Mouse (Mus musculus) bone marrow, adult 2 months (tissue): Measurements from ENCODE around the gene Card11. TPM values are rescaled to one million over a fixed set of nuclear protein-coding genes. Genes with fewer than 3 reads are reported as not detected.

Experiments
- H3K27ac ChIP-seq: fragments of 200-500 bp; 2 replicates; pipeline ENCODE4 v1.5.1; 2012; ENCODE audit warnings: low read depth, mild to moderate bottlenecking, control low read depth, inconsistent platforms, low read length; ENCODE audit not compliant: control insufficient read depth, poor library complexity, insufficient read depth
- H3K4me1 ChIP-seq: fragments of 200-500 bp; 2 replicates; pipeline ENCODE4 v1.6.1; 2011; ENCODE audit warnings: low read length; ENCODE audit not compliant: control insufficient read depth, insufficient read depth
- H3K4me3 ChIP-seq: fragments of 200-500 bp; replicated peaks from 2 replicates; pipeline ENCODE3; 2011; ENCODE audit warnings: mild to moderate bottlenecking, low read depth, low read length, control low read depth; ENCODE audit not compliant: control insufficient read depth
- CTCF ChIP-seq: fragments of 200-500 bp; IDR thresholded peaks from 2 replicates; pipeline ENCODE4 v1.5.1; 2011; ENCODE audit warnings: low read length, control low read depth; ENCODE audit not compliant: control insufficient read depth, insufficient read depth
- POLR2A ChIP-seq: fragments of 200-500 bp; IDR thresholded peaks from 2 replicates; pipeline ENCODE4 v1.6.1; 2011; ENCODE audit warnings: low read depth, mild to moderate bottlenecking, control low read depth, low read length, borderline replicate concordance; ENCODE audit not compliant: control insufficient read depth
- WGBS: fragments of 180-500 bp; shearing (Covaris S2); methylation state at CpG from one replicate; pipeline ENCODE4 v1.1.7; 2018; 5-methylcytosine and 5-hydroxymethylcytosine counted together
- polyA plus RNA-seq: library from polyadenylated mRNA; stranded (reverse); fragments of >200 nt; gene quantifications from 2 replicates; pipeline ENCODE4 v1.2.4, GENCODE M21; 2011; ENCODE audit warnings: low replicate concordance; ENCODE audit not compliant: missing spikeins, insufficient read depth, insufficient read length

Gene Card11
- polyA plus RNA-seq, 1 experiment: 18.2 TPM

GRCm38 (mm10) chr5:140981370-140981805 lies 19.0 kb downstream of the Card11 start:
- WGBS: 31% methylated on average over 6 of the region's 6 CpGs
- no peak overlapping the region for H3K27ac ChIP-seq
- TF ChIP-seq CTCF (no peak), POLR2A (no peak)

GRCm38 (mm10) chr5:140980783-140981182 lies 19.6 kb downstream of the Card11 start:
- H3K4me1 ChIP-seq: no peaks in the 10 kb centered on the region; the same call in 1 of the 2 replicates
- H3K4me3 ChIP-seq: no peak overlapping the region
- no peak overlapping the region for H3K27ac ChIP-seq
- TF ChIP-seq POLR2A (no peak), CTCF (no peak)
- 57% methylated on average over 5 of the region's 5 CpGs for WGBS

More at GRCm38 (mm10) chr5:140981370-140981805, 19.0 kb downstream of the Card11 start:
- Histone ChIP-seq H3K4me3 (no peak overlapping the region), H3K4me1 (no peaks in the 10 kb centered on the region; the same call in 1 of the 2 replicates)

- 49% methylated on average over 2 of the region's 2 CpGs for WGBS
- H3K4me1 ChIP-seq: no peaks in the 10 kb centered on the region; the same call in 1 of the 2 replicates
- H3K27ac ChIP-seq: no peak overlapping the region
- H3K4me3 ChIP-seq: no peak overlapping the region
- no peak for TF ChIP-seq POLR2A
- TF ChIP-seq CTCF: no peak
Observed at GRCm38 (mm10) chr5:140980051-140980450, 20.3 kb downstream of the Card11 start.

DNA sequence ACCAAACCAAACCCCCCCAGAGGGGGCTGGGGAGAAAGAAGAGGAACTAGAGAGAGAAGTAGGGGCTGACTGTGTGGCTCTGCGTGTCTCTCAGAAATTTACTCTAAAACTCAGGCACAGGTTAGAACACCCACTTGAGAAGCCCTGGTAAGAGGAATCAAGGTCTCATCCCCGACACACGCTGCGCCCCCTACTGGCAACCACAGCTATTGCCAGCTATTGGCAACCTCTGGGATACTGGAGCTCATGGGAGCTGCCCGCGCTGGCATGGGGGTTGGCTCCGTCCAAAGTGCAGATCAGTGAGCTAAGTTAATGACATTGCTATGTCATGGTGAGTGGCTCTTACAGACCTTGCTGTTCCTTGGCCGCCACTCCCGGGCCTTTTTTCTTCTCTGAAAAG lies 37.4 kb downstream of the Card11 start:
- WGBS: 32% methylated on average over 9 of the region's 9 CpGs
- TF ChIP-seq CTCF: peak; percentile 59
- TF ChIP-seq POLR2A: no peak
- no peaks in the 10 kb centered on the region for H3K4me1 ChIP-seq
- H3K4me3 ChIP-seq: no peak overlapping the region
- H3K27ac ChIP-seq: no peak overlapping the region

- TF ChIP-seq CTCF: no peak
- no peak for TF ChIP-seq POLR2A
- Histone ChIP-seq H3K27ac (no peak overlapping the region), H3K4me3 (no peak overlapping the region), H3K4me1 (no peaks in the 10 kb centered on the region)
- WGBS: 76% methylated on average over 6 of the region's 6 CpGs
Observed at GRCm38 (mm10) chr5:140960732-140961131, 39.6 kb downstream of the Card11 start.

DNA sequence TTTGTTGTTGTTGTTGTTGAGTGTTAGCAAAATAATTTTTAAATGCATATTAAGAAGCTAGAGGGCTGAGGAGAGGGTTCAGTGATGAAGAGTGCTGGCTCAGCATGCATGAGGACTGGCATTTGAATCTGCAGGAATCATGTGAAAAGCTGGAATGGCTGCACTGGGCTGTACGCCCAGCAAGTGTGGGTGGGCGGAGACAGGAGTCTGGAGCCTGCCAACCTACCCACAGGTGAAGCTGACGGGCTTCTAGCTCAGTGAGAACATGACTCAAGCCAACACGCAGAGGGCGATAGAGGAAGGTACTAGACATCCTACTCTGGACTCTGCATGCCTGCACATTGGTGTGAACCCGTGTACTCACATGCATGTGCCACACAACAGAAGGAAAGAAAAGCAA lies 41.2 kb downstream of the Card11 start:
- 56% methylated on average over 6 of the region's 6 CpGs for WGBS
- no peak for TF ChIP-seq CTCF
- TF ChIP-seq POLR2A: no peak
- Histone ChIP-seq H3K27ac (no peak overlapping the region), H3K4me3 (no peak overlapping the region), H3K4me1 (no peaks in the 10 kb centered on the region)

DNA sequence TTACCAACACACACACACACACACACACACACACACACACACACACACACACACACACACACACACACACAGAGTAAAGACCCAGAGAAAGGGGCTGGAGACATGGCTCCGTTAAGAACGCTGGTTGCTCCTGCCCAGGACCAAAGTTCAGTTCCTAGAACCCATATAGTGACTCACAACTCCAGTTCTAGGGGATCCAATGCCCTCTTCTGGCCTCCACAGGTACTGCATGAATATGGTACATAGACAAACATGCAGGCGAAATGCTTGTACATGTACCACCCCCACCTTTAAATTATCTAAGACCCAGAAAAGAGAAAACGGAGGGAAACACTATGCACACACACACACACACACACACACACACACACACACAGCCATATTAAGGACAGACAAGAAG lies 43.3 kb downstream of the Card11 start:
- Histone ChIP-seq H3K27ac (no peak overlapping the region), H3K4me3 (no peak overlapping the region), H3K4me1 (no peaks in the 10 kb centered on the region)
- TF ChIP-seq POLR2A (no peak), CTCF (no peak)
- WGBS: 72% methylated on average over 4 of the region's 4 CpGs

GRCm38 (mm10) chr5:140955666-140956065 lies 44.7 kb downstream of the Card11 start:
- H3K4me3 ChIP-seq: no peak overlapping the region
- no peak overlapping the region for H3K27ac ChIP-seq
- TF ChIP-seq CTCF (no peak), POLR2A (no peak)
- WGBS: 80% methylated on average over 1 of the region's 1 CpGs
- H3K4me1 ChIP-seq: no peaks in the 10 kb centered on the region

- no peak for TF ChIP-seq CTCF
- no peak for TF ChIP-seq POLR2A
- Histone ChIP-seq H3K27ac (no peak overlapping the region), H3K4me1 (peaks cover 2% of the 10 kb centered on the region), H3K4me3 (no peak overlapping the region)
- WGBS: 63% methylated on average over 5 of the region's 5 CpGs
Observed at GRCm38 (mm10) chr5:140951801-140952200, 48.6 kb downstream of the Card11 start.
